Mouse (Mus musculus): ENCODE measurements at regions not wholly inside any gene's neighbourhood (a gene's known extent, or its start where the extent isn't known, plus 50 kb on each side); places are given as distances from the start of the nearest gene placed in this dataset.

DNA sequence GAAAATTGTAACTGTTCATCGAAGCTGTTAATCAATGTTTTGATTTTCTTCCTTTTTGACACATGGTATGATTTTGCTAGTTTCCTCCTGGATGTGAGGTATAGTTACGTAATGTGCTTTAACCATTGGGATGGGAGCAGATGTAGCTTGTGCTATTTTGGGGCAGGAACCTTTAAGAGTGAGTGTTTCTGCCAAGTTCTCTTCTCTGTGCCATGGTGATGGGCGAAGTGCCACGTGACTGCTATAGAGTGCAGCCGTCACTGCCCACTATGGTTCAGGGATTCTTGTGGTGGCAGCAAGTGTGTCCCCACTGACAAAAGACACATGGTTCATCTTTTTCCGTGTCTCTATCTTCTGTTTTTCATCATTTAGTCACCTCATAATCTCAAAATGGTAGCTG lies 4882.6 kb downstream of the 9330182O14Rik start:
- DNase-seq (ENCODE audit: low spot score in 2 of 2) = peak; percentile 55 to 63

GRCm38 (mm10) chr15:45018086-45018485 lies 4883.9 kb downstream of the 9330182O14Rik start:
- peak; percentile 36 to 41 for DNase-seq (ENCODE audit: low spot score in 2 of 2)

GRCm38 (mm10) chr15:45021790-45022189 lies 4887.6 kb downstream of the 9330182O14Rik start:
- peak; percentile 38 to 64 for DNase-seq (ENCODE audit: low spot score in 2 of 2)
